Mouse (Mus musculus): Measurements from ENCODE around the gene Lzic. TPM values are rescaled to one million over a fixed set of nuclear protein-coding genes. Genes with fewer than 3 reads are reported as not detected.

Gene Lzic
- total RNA-seq, 1 experiment, result 29.1 TPM

GRCm38 (mm10) chr4:149444964-149445701 lies 39.9 kb upstream of the Lzic start:
- Histone ChIP-seq H3K9ac (ENCODE audit: insufficient read depth, low read depth, low read length, poor library complexity, severe bottlenecking) (peak overlapping the region; percentile 64), H3K36me3 (ENCODE audit: control insufficient read depth, insufficient read depth, low read length, poor library complexity, severe bottlenecking) (no peaks in the 10 kb centered on the region), H3K27ac (ENCODE audit: insufficient read depth, low read depth, low read length, poor library complexity, severe bottlenecking) (peak overlapping the region; percentile 84), H3K9me3 (ENCODE audit: control insufficient read depth, insufficient read depth, low read depth, low read length) (no peaks in the 10 kb centered on the region), H3K4me3 (ENCODE audit: insufficient read depth in 1 of 2, low read depth in 1 of 2, low read length in 2 of 2, poor library complexity in 1 of 2, severe bottlenecking in 1 of 2) (peak overlapping the region; percentile 46 to 49), H3K4me1 (ENCODE audit: control insufficient read depth in 2 of 2, insufficient read depth in 2 of 2, low read length in 2 of 2, poor library complexity in 1 of 2) (peaks cover 2 to 8% of the 10 kb centered on the region in 2 experiments; a peak in 3 of 4 replicates)
- in situ Hi-C loops (cut with MboI; ENCODE audit: low sequenced_read_pairs in 2 of 2, unreplicated experiment in 2 of 2), result no loop called here
- TF ChIP-seq MAFK (IDR thresholded peaks at IDR 0.05; ENCODE audit: insufficient read depth, low read depth, low read length), result no peak
- TF ChIP-seq CHD2 (IDR thresholded peaks at IDR 0.05; ENCODE audit: low read depth, low read length), result no peak
- TF ChIP-seq ZC3H11A (IDR thresholded peaks at IDR 0.05; ENCODE audit: borderline replicate concordance, low read depth, low read length), result no peak
- TF ChIP-seq ZNF384 (IDR thresholded peaks at IDR 0.05; ENCODE audit: low read depth, low read length), result no peak
- TF ChIP-seq HCFC1 (IDR thresholded peaks at IDR 0.05; ENCODE audit: borderline replicate concordance, insufficient read depth, low read length), result no peak
- DNase-seq (ENCODE audit: low read depth, low spot score), result peak; percentile 79

- in situ Hi-C loops (cut with MboI; ENCODE audit: low sequenced_read_pairs in 2 of 2, unreplicated experiment in 2 of 2), result no loop called here
- H3K4me3 ChIP-seq (ENCODE audit: insufficient read depth in 1 of 2, low read depth in 1 of 2, low read length in 2 of 2, poor library complexity in 1 of 2, severe bottlenecking in 1 of 2), result peak overlapping the region; percentile 46 to 49; a peak in 2 of 4 replicates
- DNase-seq (ENCODE audit: low read depth, low spot score), result peak; percentile 73
- no peaks in the 10 kb centered on the region for H3K9me3 ChIP-seq (ENCODE audit: control insufficient read depth, insufficient read depth, low read depth, low read length)
- peak overlapping the region; percentile 6; the same call in 1 of the 2 replicates for H3K9ac ChIP-seq (ENCODE audit: insufficient read depth, low read depth, low read length, poor library complexity, severe bottlenecking)
- TF ChIP-seq MAFK (IDR thresholded peaks at IDR 0.05; ENCODE audit: insufficient read depth, low read depth, low read length), result no peak
- TF ChIP-seq HCFC1 (IDR thresholded peaks at IDR 0.05; ENCODE audit: borderline replicate concordance, insufficient read depth, low read length), result 0 out of 2 replicates have a peak, but pooled peaks have one; percentile 50
- H3K36me3 ChIP-seq (ENCODE audit: control insufficient read depth, insufficient read depth, low read length, poor library complexity, severe bottlenecking), result no peaks in the 10 kb centered on the region
- peaks cover 3 to 8% of the 10 kb centered on the region in 2 experiments; a peak in 3 of 4 replicates for H3K4me1 ChIP-seq (ENCODE audit: control insufficient read depth in 2 of 2, insufficient read depth in 2 of 2, low read length in 2 of 2, poor library complexity in 1 of 2)
- H3K27ac ChIP-seq (ENCODE audit: insufficient read depth, low read depth, low read length, poor library complexity, severe bottlenecking), result peak overlapping the region; percentile 84
These were observed 39.2 kb upstream of the Lzic start for GRCm38 (mm10) chr4:149445868-149446267.

- in situ Hi-C loops (cut with MboI; ENCODE audit: low sequenced_read_pairs in 2 of 2, unreplicated experiment in 2 of 2), result no loop called here
- Histone ChIP-seq H3K36me3 (ENCODE audit: control insufficient read depth, insufficient read depth, low read length, poor library complexity, severe bottlenecking) (no peaks in the 10 kb centered on the region), H3K4me1 (ENCODE audit: control insufficient read depth in 2 of 2, insufficient read depth in 2 of 2, low read length in 2 of 2, poor library complexity in 1 of 2) (peaks cover 3 to 8% of the 10 kb centered on the region in 2 experiments; a peak in 3 of 4 replicates), H3K9me3 (ENCODE audit: control insufficient read depth, insufficient read depth, low read depth, low read length) (no peaks in the 10 kb centered on the region), H3K4me3 (ENCODE audit: insufficient read depth in 1 of 2, low read depth in 1 of 2, low read length in 2 of 2, poor library complexity in 1 of 2, severe bottlenecking in 1 of 2) (peak overlapping the region in 1 of 2 experiments; percentile 49; a peak in 1 of 4 replicates), H3K27ac (ENCODE audit: insufficient read depth, low read depth, low read length, poor library complexity, severe bottlenecking) (peak overlapping the region; percentile 84), H3K9ac (ENCODE audit: insufficient read depth, low read depth, low read length, poor library complexity, severe bottlenecking) (peak overlapping the region; percentile 6; the same call in 1 of the 2 replicates)
- TF ChIP-seq ZC3H11A (IDR thresholded peaks at IDR 0.05; ENCODE audit: borderline replicate concordance, low read depth, low read length), result no peak
- TF ChIP-seq CHD2 (IDR thresholded peaks at IDR 0.05; ENCODE audit: low read depth, low read length), result no peak
- TF ChIP-seq ZNF384 (IDR thresholded peaks at IDR 0.05; ENCODE audit: low read depth, low read length), result no peak
- no peak for TF ChIP-seq HCFC1 (IDR thresholded peaks at IDR 0.05; ENCODE audit: borderline replicate concordance, insufficient read depth, low read length)
- no peak for TF ChIP-seq MAFK (IDR thresholded peaks at IDR 0.05; ENCODE audit: insufficient read depth, low read depth, low read length)
- DNase-seq (ENCODE audit: low read depth, low spot score), result no peak
These were observed 38.7 kb upstream of the Lzic start for GRCm38 (mm10) chr4:149446309-149446708.

GRCm38 (mm10) chr4:149450636-149451035 lies 34.4 kb upstream of the Lzic start:
- H3K36me3 ChIP-seq (ENCODE audit: control insufficient read depth, insufficient read depth, low read length, poor library complexity, severe bottlenecking), result no peaks in the 10 kb centered on the region
- in situ Hi-C loops (cut with MboI; ENCODE audit: low sequenced_read_pairs in 2 of 2, unreplicated experiment in 2 of 2), result no loop called here
- no peak overlapping the region for H3K9ac ChIP-seq (ENCODE audit: insufficient read depth, low read depth, low read length, poor library complexity, severe bottlenecking)
- H3K9me3 ChIP-seq (ENCODE audit: control insufficient read depth, insufficient read depth, low read depth, low read length), result no peaks in the 10 kb centered on the region
- no peak for TF ChIP-seq ZC3H11A (IDR thresholded peaks at IDR 0.05; ENCODE audit: borderline replicate concordance, low read depth, low read length)
- TF ChIP-seq CHD2 (IDR thresholded peaks at IDR 0.05; ENCODE audit: low read depth, low read length), result no peak
- no peak for TF ChIP-seq ZNF384 (IDR thresholded peaks at IDR 0.05; ENCODE audit: low read depth, low read length)
- TF ChIP-seq MAFK (IDR thresholded peaks at IDR 0.05; ENCODE audit: insufficient read depth, low read depth, low read length), result no peak
- no peak for TF ChIP-seq HCFC1 (IDR thresholded peaks at IDR 0.05; ENCODE audit: borderline replicate concordance, insufficient read depth, low read length)
- no peak for DNase-seq (ENCODE audit: low read depth, low spot score)
- H3K4me3 ChIP-seq (ENCODE audit: insufficient read depth in 1 of 2, low read depth in 1 of 2, low read length in 2 of 2, poor library complexity in 1 of 2, severe bottlenecking in 1 of 2), result no peak overlapping the region
- peaks cover 4 to 8% of the 10 kb centered on the region in 2 experiments; a peak in 2 of 4 replicates for H3K4me1 ChIP-seq (ENCODE audit: control insufficient read depth in 2 of 2, insufficient read depth in 2 of 2, low read length in 2 of 2, poor library complexity in 1 of 2)
- H3K27ac ChIP-seq (ENCODE audit: insufficient read depth, low read depth, low read length, poor library complexity, severe bottlenecking), result no peak overlapping the region

All from ES-E14 (cell line).